Mouse (Mus musculus) right cerebral cortex, postnatal 25 days (tissue): ENCODE measurements at regions not wholly inside any gene's neighbourhood (a gene's known extent, or its start where the extent isn't known, plus 50 kb on each side); places are given as distances from the start of the nearest gene placed in this dataset.

ENCODE experiments used
- DNase-seq: peaks from one replicate; pipeline ENCODE4 v3.0.0; 2022

DNA sequence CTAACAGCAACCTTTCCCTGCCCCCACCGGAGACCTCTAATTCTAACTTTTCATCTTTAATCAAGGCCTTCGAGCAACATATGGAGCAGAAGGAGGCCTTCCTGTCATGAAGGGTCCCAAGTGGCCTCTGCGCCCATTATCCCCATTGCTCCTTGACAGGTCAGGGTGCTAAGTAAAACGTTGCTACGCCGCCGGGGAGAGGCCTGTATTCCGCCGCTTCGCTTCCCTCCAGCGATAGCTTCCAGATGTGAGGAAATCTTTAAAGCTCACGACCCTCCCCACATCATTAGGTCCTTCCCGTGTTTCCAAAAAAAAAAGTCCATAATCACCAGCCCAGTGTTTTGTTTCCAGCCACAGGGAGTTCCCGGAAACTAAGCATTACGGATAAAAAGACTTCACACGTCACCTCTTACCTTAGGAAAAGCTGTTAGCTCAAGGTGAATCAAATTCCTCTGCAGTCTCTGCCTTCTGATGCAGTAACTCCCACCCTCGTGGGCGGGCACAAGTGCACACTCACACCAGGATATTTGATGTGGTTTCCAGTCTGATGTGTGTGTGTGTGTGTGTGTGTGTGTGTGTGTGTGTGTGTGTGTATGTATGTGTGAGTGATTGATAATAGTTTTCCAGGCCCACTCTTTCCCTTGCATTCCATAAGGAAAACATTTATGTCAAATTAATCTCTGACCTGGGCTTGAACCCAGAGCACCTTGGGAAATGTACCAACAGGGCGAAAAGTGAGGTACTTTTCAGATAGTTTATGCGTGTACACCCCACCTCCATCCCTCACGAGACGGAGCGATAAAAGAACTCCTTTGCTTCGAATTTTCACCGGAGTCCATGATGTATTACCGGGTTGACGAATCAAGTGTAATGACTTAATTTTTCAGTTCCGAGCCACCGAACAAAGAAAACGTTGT, 107.5 kb downstream of the Gm45692 start:
- DNase-seq, result no peak

GRCm38 (mm10) chr8:26227529-26227895, 108.2 kb downstream of the Gm45692 start:
- no peak for DNase-seq

DNA sequence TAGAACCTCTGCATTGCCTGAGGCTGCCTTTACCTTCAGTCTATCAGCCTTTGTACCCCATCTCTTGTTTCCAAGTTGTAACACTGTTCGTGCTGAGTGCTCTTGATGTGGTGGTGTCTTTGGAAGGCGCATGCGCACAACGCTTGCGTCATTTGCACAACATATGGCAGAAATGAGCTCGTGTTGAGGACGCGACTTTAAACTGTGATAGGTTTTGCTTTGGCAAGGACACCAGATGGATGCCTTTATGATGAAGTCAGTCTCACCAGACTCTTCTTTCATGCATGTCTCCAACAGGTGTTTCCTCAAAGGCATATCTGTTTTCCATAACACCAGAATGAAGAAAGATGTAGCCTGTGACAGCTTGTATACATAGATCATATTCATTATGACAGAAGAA, 110.2 kb downstream of the Gm45692 start:
- no peak for DNase-seq

DNA sequence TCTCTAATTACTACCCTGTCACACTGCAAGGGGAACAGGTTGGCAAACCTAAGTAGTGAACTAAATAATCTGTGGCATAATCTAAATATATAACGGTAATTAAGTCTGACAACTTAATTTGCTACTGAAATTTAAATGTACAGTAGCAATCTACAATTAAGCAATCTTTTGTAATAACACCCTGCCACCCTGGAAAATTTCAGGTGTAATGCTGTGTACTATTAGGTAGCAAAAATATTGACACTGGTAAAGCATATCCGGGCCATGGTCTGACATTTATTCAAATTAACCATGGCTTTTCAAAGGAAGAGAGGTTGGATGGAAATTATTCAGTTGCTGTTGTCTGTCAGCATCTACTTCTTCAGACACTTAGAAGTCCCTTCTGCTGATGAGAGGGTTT, 119.7 kb downstream of the Gm45692 start:
- DNase-seq, result no peak

DNA sequence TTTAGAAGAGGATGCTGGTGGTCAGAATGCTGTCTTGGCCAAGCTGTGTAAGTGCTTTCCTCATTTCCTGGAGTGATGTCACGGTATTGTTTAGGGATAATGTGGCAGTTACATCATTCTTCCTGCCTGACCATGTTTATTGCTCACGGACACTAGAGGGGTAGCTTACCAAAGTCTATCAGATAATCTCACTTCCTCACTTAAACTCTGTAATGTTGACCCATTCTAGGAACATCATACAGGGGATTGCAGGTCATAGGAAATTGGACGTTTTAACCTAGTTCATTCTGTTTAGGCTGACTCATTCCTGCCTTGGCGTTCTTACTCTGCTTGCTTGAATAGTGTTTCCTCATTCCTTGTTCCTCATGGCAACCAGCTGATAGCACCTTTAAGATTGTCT, 120.3 kb downstream of the Gm45692 start:
- no peak for DNase-seq

- DNase-seq, result no peak
Measured at GRCm38 (mm10) chr8:26243743-26244142, 124.4 kb downstream of the Gm45692 start.

DNA sequence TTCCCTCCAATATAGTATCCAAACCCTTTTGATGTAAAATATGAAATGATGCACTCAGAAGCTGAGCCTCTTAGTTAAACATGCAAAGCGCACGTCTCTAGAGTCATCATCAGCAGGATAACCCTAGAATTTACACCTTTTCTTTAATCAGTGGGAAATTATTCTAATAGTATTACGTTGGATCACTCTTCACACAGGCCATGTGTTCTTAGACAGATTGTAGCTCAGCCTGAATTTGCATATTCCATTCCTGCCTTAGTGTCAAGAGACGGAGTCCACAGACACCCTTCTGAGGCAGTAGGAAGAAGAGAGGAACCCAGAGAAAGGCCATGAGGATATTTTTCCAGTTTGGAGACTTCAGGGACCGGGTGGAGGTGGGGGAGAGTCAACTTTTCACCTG, 125.0 kb downstream of the Gm45692 start:
- DNase-seq, result no peak

DNA sequence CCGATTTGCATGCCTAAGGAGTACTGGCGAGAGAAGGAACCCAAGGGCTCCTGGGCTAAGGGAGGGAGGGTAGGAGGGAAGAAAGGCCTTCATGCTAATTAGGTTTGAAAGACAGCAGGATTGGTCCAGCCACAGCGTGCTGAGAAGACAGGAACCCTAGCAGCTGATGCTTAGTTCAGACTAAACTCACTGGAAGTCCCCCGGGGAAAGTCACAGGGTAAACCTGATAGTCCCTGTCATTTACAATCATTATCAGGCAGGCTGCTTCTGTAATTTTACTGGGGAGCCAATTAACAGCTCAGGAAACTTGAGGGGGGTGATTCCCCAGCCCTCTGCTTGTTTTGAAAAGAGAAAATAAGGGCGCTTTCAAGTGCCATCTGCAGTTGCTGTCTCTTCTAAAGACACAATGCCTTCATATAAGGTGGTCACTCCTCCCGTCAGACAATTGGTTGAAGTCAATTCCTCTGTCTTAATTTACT, 135.9 kb downstream of the Gm45692 start:
- DNase-seq, result no peak

- no peak for DNase-seq
Measured at GRCm38 (mm10) chr8:26260294-26260693, 141.0 kb downstream of the Gm45692 start.

- DNase-seq, result no peak
Measured at GRCm38 (mm10) chr8:26262536-26262935, 143.2 kb downstream of the Gm45692 start.

GRCm38 (mm10) chr8:26264869-26265321, 145.6 kb downstream of the Gm45692 start:
- no peak for DNase-seq

DNA sequence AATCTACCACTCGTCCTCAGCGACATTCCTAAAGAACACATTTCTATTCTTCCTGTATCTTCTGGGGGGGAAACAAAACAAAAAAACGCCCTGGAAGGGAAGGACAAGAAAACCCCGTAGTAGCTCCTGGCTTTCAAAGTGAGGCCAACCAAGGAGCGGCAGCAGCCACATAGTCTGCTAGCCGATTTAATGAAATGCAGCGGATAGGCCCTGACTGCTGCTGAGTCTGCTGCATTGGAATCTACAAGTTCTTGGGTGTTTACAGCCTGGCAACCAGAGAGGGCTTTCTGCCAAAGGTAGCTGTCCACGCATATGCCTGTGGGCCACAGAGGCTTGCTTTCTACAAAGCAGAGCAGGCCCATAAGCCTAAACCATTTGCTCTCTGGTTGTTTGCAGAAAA, 146.0 kb downstream of the Gm45692 start:
- DNase-seq, result no peak

DNA sequence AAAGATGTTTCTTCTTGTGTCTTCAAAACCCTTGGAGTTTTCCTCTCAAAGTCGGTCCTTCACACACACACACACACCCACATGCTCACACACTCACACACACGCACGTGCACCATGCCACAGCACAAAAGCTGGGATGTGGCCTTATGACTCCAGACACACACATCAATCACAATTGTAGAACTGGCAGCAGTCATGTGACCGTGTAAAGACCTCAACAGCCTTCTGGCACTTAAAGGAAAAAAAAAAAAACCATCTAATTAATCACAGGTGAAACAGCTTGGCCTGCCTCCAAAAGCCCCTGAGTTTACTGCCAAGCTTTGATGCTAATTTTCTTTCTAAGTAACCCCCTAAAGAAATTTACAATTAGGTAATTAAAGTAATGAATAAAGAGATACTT, 147.1 kb downstream of the Gm45692 start:
- no peak for DNase-seq

DNA sequence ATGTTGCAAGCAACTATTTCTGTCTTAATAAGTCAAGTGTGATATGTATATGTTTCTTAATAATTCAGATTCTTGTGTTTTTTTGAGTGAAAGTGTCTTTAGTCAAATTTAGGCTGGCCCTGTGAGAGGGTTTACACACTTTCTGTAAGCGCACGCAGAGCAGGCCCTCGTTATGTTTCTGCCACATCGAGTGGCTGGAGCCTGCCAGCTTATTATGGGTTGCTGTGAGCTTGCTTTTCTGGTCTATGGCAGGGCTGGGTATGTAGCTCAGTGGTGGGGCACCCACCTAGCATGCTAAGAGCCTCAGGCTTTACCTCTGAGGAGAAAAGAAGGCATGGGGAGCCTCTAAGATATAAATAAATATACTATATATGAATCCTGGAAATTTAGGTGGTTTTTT, 148.2 kb downstream of the Gm45692 start:
- DNase-seq, result no peak

- no peak for DNase-seq
Measured at GRCm38 (mm10) chr8:26268751-26269415, 149.5 kb downstream of the Gm45692 start.

DNA sequence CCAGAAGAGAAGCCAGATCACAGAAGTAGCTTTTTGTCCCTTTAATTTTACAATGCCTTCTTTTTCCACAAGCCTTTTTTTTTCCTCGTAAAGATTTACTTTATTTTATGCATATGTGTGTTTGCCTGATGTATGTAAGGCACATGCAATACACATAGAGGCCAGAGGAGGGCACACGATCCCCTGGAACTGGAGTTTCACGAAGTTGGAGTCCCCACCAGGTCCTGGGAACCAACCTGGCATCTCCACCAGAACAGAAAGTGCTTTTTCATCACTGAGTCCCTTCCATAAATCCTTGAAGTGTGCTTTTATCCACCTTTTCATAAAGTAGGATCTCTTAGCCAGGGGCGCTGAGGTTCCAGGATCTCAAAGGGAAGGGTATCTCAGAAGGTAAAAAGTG, 152.8 kb downstream of the Gm45692 start:
- no peak for DNase-seq

- no peak for DNase-seq
Measured at GRCm38 (mm10) chr8:26272675-26273414, 153.5 kb downstream of the Gm45692 start.

DNA sequence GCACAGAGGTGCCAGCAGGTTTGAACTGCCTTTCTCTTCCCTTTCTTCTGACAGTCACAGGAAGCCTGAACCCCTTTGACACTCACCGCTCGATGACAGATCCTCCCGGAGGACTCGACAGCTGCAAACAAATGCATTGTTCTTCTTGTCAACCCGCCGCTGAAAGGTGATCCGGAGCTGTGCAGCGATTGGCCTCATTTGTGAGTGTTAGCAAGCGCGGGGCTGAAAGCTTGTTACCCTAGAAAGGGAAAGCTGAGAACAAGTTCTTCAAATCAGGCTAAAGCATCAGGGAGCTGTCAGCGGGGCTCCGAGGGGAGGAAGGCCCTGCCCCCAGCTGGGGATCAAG, 154.1 kb downstream of the Gm45692 start:
- DNase-seq, result no peak

DNA sequence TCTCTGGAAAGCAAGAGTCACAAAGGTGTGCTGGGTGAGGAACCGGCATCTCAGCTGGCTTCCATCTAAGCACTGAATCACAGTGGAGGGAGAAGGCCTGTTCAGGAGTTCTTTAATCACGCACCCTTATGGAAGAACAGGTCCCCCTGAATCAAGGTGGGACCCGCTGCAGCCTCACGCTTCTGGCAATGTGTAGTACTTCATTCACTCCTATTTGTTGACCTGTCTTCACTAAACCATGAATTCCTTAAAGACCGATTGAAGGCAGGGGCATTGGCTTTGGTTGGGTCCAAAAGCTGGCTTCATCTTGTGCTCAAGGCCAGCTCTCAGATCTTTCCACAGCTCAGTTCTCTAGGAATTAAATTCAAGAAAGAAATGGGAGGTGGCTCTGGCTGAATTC, 154.5 kb downstream of the Gm45692 start:
- no peak for DNase-seq

DNA sequence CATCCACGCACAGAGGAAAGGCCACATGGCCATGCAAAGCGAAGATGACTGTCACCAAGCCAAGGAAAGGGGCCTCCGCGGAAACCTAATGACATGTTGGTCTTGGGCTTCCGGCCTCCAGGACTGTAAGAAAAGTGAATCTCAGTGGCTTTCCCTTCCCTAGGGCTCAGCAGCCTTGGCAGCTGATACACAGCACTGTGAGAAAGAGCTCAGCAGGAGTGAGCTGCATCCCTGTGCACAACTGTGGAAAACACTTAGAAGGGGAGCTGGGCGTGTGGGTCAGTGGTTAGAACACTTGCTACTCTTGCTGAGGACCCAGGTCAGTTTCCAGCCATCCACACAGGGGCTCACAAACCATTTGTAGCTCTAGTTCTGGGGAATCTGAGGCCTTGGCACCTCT, 155.1 kb downstream of the Gm45692 start:
- DNase-seq, result no peak

DNA sequence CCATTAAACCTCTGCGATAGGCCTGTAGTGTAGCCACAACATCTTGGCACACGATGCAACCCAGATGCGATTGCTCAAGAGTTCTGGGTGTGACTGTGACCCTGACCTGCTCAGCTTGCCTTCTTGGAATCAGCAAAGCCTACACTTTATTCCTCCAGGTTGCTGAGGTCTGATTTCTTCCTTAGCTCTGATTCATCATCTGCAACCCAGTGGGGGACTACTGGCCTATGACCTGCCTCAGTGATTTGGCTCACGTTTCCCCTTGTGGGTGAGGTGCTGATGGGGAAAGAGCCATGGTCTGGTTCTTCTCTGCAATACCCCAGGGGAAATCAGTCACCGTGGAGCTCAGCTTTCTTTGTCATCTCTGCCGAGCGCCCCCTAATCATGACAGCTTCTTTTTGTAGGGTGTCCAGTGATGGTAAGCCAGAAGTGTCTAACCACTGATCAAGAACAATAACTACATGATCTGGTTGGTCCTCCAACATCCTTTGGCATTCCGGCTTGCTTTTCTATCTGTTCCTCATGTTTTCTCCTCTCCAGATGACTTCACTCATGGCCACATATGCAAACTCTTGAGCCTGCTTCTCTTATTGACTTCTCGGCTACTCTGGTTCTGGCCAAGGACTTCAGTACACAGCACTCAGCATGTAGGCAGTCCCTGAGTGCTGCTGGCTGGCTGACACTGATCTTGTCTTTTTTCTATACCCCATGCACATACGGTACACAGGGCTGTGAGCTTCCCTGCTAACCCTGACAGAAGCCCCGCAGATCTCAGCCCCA, 163.0 kb downstream of the Gm45692 start:
- DNase-seq, result no peak

DNA sequence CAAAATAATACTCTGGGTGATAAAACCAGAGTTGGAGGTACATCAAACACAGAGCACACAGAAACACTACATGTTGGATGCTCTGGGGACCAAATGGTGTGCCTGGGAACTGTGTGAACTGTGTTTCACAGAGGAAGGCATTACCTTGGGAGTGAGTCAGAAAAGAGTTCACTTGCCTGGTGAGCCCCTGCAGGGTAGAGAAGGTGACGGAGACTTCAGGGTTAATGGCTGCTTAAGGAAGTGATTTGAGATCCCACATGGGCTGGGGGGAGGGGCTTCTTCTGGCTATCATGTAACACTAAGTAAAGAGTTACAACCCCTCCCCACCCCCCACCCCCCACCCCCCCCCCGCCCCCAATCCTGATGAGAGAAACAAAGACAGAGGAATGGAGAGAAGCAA, 164.6 kb downstream of the Gm45692 start:
- DNase-seq, result no peak

DNA sequence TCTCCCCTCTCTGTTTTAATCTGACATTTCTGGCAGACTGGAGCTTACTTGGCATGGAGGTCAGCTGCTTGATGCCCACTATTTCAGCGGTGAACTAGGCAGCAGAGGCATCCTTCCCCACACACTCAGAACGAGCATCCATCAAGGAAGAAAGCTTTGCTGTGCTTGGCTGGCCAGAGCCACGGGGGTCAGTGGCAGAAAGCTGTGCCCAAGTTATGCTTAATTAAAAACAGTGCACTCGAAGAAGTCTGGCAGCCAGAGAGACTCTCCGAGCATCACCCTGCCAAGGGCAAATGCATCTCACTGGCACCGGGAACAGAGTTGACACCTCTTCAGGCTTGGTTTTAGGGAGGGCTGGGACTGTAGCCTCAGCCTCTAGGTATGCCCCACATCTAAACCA, 168.3 kb downstream of the Gm45692 start:
- DNase-seq, result no peak
